Mouse (Mus musculus): Measurements from ENCODE around the gene Pkdrej.
"Not testable (repeated sequence)": the region's sequence is repeated elsewhere in the genome, so short reads cannot be mapped to it uniquely, and the experiment has no call there.

Gene Pkdrej

GRCm38 (mm10) chr15:85810806-85811521 is 10.6 kb downstream of the Pkdrej start:
- intact Hi-C loops (cut with DNase I), result no loop called here

GRCm38 (mm10) chr15:85810462-85810805 is 11.1 kb downstream of the Pkdrej start:
- intact Hi-C loops (cut with DNase I), result no loop called here

- intact Hi-C loops (cut with DNase I), result no loop called here
Observed at GRCm38 (mm10) chr15:85809091-85809490, 12.4 kb downstream of the Pkdrej start.

- intact Hi-C loops (cut with DNase I), result no loop called here
Observed at GRCm38 (mm10) chr15:85808434-85808833, 13.1 kb downstream of the Pkdrej start.

GRCm38 (mm10) chr15:85808031-85808430 is 13.5 kb downstream of the Pkdrej start:
- intact Hi-C loops (cut with DNase I), result no loop called here

GRCm38 (mm10) chr15:85807404-85807803 is 14.1 kb downstream of the Pkdrej start:
- intact Hi-C loops (cut with DNase I), result no loop called here

GRCm38 (mm10) chr15:85806886-85807285 is 14.6 kb downstream of the Pkdrej start:
- intact Hi-C loops (cut with DNase I), result no loop called here

GRCm38 (mm10) chr15:85802931-85803330 is 18.6 kb downstream of the Pkdrej start:
- intact Hi-C loops (cut with DNase I), result no loop called here

GRCm38 (mm10) chr15:85798676-85799075 is 22.9 kb downstream of the Pkdrej start:
- intact Hi-C loops (cut with DNase I), result no loop called here

- intact Hi-C loops (cut with DNase I), result no loop called here
Observed at GRCm38 (mm10) chr15:85795516-85795915, 26.0 kb downstream of the Pkdrej start.

- intact Hi-C loops (cut with DNase I), result no loop called here
Observed at GRCm38 (mm10) chr15:85792819-85793218, 28.7 kb downstream of the Pkdrej start.

- intact Hi-C loops (cut with DNase I), result no loop called here
Observed at GRCm38 (mm10) chr15:85791449-85791848, 30.1 kb downstream of the Pkdrej start.

GRCm38 (mm10) chr15:85788633-85789032 is 32.9 kb downstream of the Pkdrej start:
- intact Hi-C loops (cut with DNase I), result no loop called here

- intact Hi-C loops (cut with DNase I), result no loop called here
Observed at GRCm38 (mm10) chr15:85788051-85788450, 33.5 kb downstream of the Pkdrej start.

- intact Hi-C loops (cut with DNase I), result no loop called here
Observed at GRCm38 (mm10) chr15:85787482-85787881, 34.1 kb downstream of the Pkdrej start.

GRCm38 (mm10) chr15:85786711-85787110 is 34.8 kb downstream of the Pkdrej start:
- intact Hi-C loops (cut with DNase I), result no loop called here

- intact Hi-C loops (cut with DNase I), result no loop called here
Observed at GRCm38 (mm10) chr15:85784341-85784740, 37.2 kb downstream of the Pkdrej start.

GRCm38 (mm10) chr15:85783146-85783545 is 38.4 kb downstream of the Pkdrej start:
- intact Hi-C loops (cut with DNase I), result no loop called here

GRCm38 (mm10) chr15:85778891-85779290 is 42.6 kb downstream of the Pkdrej start:
- intact Hi-C loops (cut with DNase I), result not testable (repeated sequence)

GRCm38 (mm10) chr15:85776771-85777170 is 44.8 kb downstream of the Pkdrej start:
- intact Hi-C loops (cut with DNase I), result no loop called here

GRCm38 (mm10) chr15:85776241-85776640 is 45.3 kb downstream of the Pkdrej start:
- intact Hi-C loops (cut with DNase I), result no loop called here

- intact Hi-C loops (cut with DNase I), result no loop called here
Observed at GRCm38 (mm10) chr15:85775001-85775400, 46.5 kb downstream of the Pkdrej start.

GRCm38 (mm10) chr15:85774419-85774818 is 47.1 kb downstream of the Pkdrej start:
- intact Hi-C loops (cut with DNase I), result no loop called here

Measured in adrenal gland (tissue).